Mouse (Mus musculus) spleen, postnatal 14 days (tissue): ENCODE measurements around the gene Men1.
A peak's percentile ranks its signal among the peaks of the same experiment; 100 is the strongest.
"Not testable (repeated sequence)": the region's sequence is repeated elsewhere in the genome, so short reads cannot be mapped to it uniquely, and the experiment has no call there.

Experiments used
- DNase-seq, 2 experiments: peaks; one replicate each; pipeline ENCODE4 v3.0.0; 2021 to 2022; ENCODE audit warnings: low spot score in 2 of 2

Gene Men1

GRCm38 (mm10) chr19:6304787-6305516, 29.8 kb upstream of the Men1 start:
- DNase-seq = peak; percentile 87 to 95

- no peak for DNase-seq
Measured at GRCm38 (mm10) chr19:6305517-6306115, 29.2 kb upstream of the Men1 start.

- DNase-seq = peak; percentile 75 to 83
Measured at GRCm38 (mm10) chr19:6306137-6306551, 28.6 kb upstream of the Men1 start, which contains the start of gene Cdc42bpg. Gene Cdc42bpg (plus strand): TSS chr19:6306456.

- DNase-seq = peak; percentile 60 to 82
Measured at GRCm38 (mm10) chr19:6306586-6306985, 28.2 kb upstream of the Men1 start.

- no peak for DNase-seq
Measured at GRCm38 (mm10) chr19:6307733-6308531, 26.8 kb upstream of the Men1 start.

- no peak for DNase-seq
Measured at GRCm38 (mm10) chr19:6310181-6310580, 24.6 kb upstream of the Men1 start.

- DNase-seq = not testable (repeated sequence)
Measured at GRCm38 (mm10) chr19:6311783-6312182, 23.0 kb upstream of the Men1 start.

GRCm38 (mm10) chr19:6313796-6314195, 21.0 kb upstream of the Men1 start:
- DNase-seq = no peak

- DNase-seq = no peak
Measured at GRCm38 (mm10) chr19:6314513-6314912, 20.3 kb upstream of the Men1 start.

GRCm38 (mm10) chr19:6315573-6315972, 19.2 kb upstream of the Men1 start:
- DNase-seq = no peak

GRCm38 (mm10) chr19:6318145-6318544, 16.6 kb upstream of the Men1 start:
- DNase-seq = no peak

GRCm38 (mm10) chr19:6321358-6321757, 13.4 kb upstream of the Men1 start:
- DNase-seq = no peak

GRCm38 (mm10) chr19:6321786-6322621, 12.8 kb upstream of the Men1 start:
- DNase-seq = no peak

- DNase-seq = no peak
Measured at GRCm38 (mm10) chr19:6324751-6325150, 10.0 kb upstream of the Men1 start.

- DNase-seq = no peak
Measured at GRCm38 (mm10) chr19:6331178-6331577, 3.6 kb upstream of the Men1 start.

- peak in 1 of 2 experiments; percentile 54 for DNase-seq
Measured at GRCm38 (mm10) chr19:6331719-6332516, 2.9 kb upstream of the Men1 start.

- DNase-seq = no peak
Measured at GRCm38 (mm10) chr19:6333761-6334595, 801 bp upstream of the Men1 start.

- DNase-seq = peak in 1 of 2 experiments; percentile 25
Measured at GRCm38 (mm10) chr19:6335458-6335827, 664 bp downstream of the Men1 start.

GRCm38 (mm10) chr19:6336920-6337319, 2.1 kb downstream of the Men1 start:
- DNase-seq = no peak

- no peak for DNase-seq
Measured at GRCm38 (mm10) chr19:6338171-6338570, 3.4 kb downstream of the Men1 start.
